Mouse (Mus musculus) thymus, adult 2 months (tissue): ENCODE results near the gene Disp1.

ENCODE experiments used
- CTCF ChIP-seq: fragments of 200-500 bp; IDR thresholded peaks from 2 replicates; pipeline ENCODE4 v1.5.1; 2012; ENCODE audit warnings: mild to moderate bottlenecking, control low read depth, low read length, moderate library complexity, borderline replicate concordance; ENCODE audit not compliant: control insufficient read depth, poor library complexity, insufficient read depth; ENCODE audit errors: extremely low read depth
- POLR2A ChIP-seq: fragments of 200-500 bp; IDR thresholded peaks from 2 replicates; pipeline ENCODE4 v1.6.1; 2012; ENCODE audit warnings: mild to moderate bottlenecking, low read length, control low read depth, moderate library complexity; ENCODE audit not compliant: control insufficient read depth, poor library complexity, insufficient read depth; ENCODE audit errors: extremely low read depth

- TF ChIP-seq CTCF = no peak
- no peak for TF ChIP-seq POLR2A
Observed at GRCm38 (mm10) chr1:183117827-183118825, 103.2 kb downstream of the Disp1 start.
